Comparison of ENCODE assay signal across 12 mouse cellular contexts in genomic region chr1:54684316-54684715, GRCm38 (mm10).
DNase-seq lines count a peak whose midpoint lies in the region; ATAC-seq and TF ChIP-seq lines count a peak whose summit lies in the region.
"Had no signal": no experiment of that assay in that cellular context is flagged by ENCODE, and none has a peak within 500 bp of the region (broad histone marks: within the 10 kb centered on the region; RNA-seq: fewer than 3 reads in every experiment).

No protein-coding gene starts in this region.

- no peaks in the 10 kb centered on the region for H3K9me3 ChIP-seq in kidney, embryonic 14.5 days (ENCODE audit: control insufficient read depth, low read length)
- H3K9me3 ChIP-seq in lung, embryonic 14.5 days (ENCODE audit: low read depth, low read length): no peaks in the 10 kb centered on the region
- H3K9me3 ChIP-seq: hindbrain, embryonic 12.5 days had no signal

- H3K9ac ChIP-seq in kidney, embryonic 14.5 days (ENCODE audit: low read depth, low read length): no peak overlapping the region
- no peak overlapping the region for H3K9ac ChIP-seq in lung, embryonic 14.5 days
- H3K9ac ChIP-seq: hindbrain, embryonic 12.5 days had no signal

- WGBS in kidney, embryonic 14.5 days: 77% methylated on average over 4 of the region's 4 CpGs
- 72% methylated on average over 4 of the region's 4 CpGs for WGBS in lung, embryonic 14.5 days
- WGBS in lung, adult 2 months: 33% methylated on average over 4 of the region's 4 CpGs

- ATAC-seq in kidney, embryonic 14.5 days (ENCODE audit: low FRiP score, low TSS enrichment): no peak
- peak; percentile 44 for ATAC-seq in lung, embryonic 14.5 days (ENCODE audit: insufficient read depth)
- no peak for ATAC-seq in megakaryocyte progenitor cell, adult 5-6 weeks (replicated peaks; ENCODE audit: poor library complexity)

- DNase-seq in kidney, adult 11 months: peak; percentile 27
- peak; percentile 48 for DNase-seq in lung, embryonic 14.5 days
- no peak for DNase-seq in lung, adult 2 months
- peak; percentile 48 for DNase-seq in heart, postnatal 25 days (ENCODE audit: low spot score)
- no peak for DNase-seq in embryo, embryonic 9.5 days (ENCODE audit: extremely low spot score)
- DNase-seq: cerebellum, postnatal 36 days; kidney, postnatal 4 days; thymus, postnatal 14 days had no signal

- no peaks in the 10 kb centered on the region for H3K4me1 ChIP-seq in kidney, embryonic 14.5 days (ENCODE audit: control insufficient read depth, insufficient read depth, low read length)
- no peaks in the 10 kb centered on the region for H3K4me1 ChIP-seq in lung, embryonic 14.5 days (ENCODE audit: insufficient read depth)
- H3K4me1 ChIP-seq in lung, adult 2 months (ENCODE audit: control insufficient read depth, insufficient read depth, low read length): peaks cover 10% of the 10 kb centered on the region
- H3K4me1 ChIP-seq: hindbrain, embryonic 12.5 days had no signal

- H3K4me2 ChIP-seq in kidney, embryonic 14.5 days (replicated peaks; ENCODE audit: low read depth, low read length): no peak overlapping the region
- no peak overlapping the region for H3K4me2 ChIP-seq in lung, embryonic 14.5 days
- H3K4me2 ChIP-seq: hindbrain, embryonic 12.5 days had no signal

- no peaks in the 10 kb centered on the region for H3K36me3 ChIP-seq in kidney, embryonic 14.5 days (ENCODE audit: control insufficient read depth, insufficient read depth, low read length)
- H3K36me3 ChIP-seq in lung, embryonic 14.5 days (ENCODE audit: insufficient read depth): no peaks in the 10 kb centered on the region
- H3K36me3 ChIP-seq: hindbrain, embryonic 12.5 days had no signal

- TF ChIP-seq CTCF in lung, embryonic 14.5 days (IDR thresholded peaks at IDR 0.05; ENCODE audit: low read depth): no peak
- TF ChIP-seq CTCF in lung, adult 2 months (IDR thresholded peaks at IDR 0.05; ENCODE audit: insufficient read depth, low read length): no peak

- no peak for TF ChIP-seq POLR2A in lung, adult 2 months (IDR thresholded peaks at IDR 0.05; ENCODE audit: borderline replicate concordance, extremely low read depth, low read depth, low read length)

- intact Hi-C loops in heart, postnatal 25 days (cut with DNase I): no loop called here

- no peak overlapping the region for H3K4me3 ChIP-seq in kidney, embryonic 14.5 days (ENCODE audit: low read length)
- no peak overlapping the region for H3K4me3 ChIP-seq in lung, embryonic 14.5 days (ENCODE audit: low read depth, low read length)
- H3K4me3 ChIP-seq in lung, adult 2 months (replicated peaks; ENCODE audit: extremely low read depth, low read depth, low read length): no peak overlapping the region
- H3K4me3 ChIP-seq: hindbrain, embryonic 12.5 days had no signal

- no peaks in the 10 kb centered on the region for H3K27me3 ChIP-seq in kidney, embryonic 14.5 days (ENCODE audit: control insufficient read depth, insufficient read depth, low read length)
- no peaks in the 10 kb centered on the region for H3K27me3 ChIP-seq in lung, embryonic 14.5 days (ENCODE audit: insufficient read depth, low read length)
- H3K27me3 ChIP-seq: hindbrain, embryonic 12.5 days had no signal

- H3K27ac ChIP-seq in kidney, embryonic 14.5 days (ENCODE audit: low read depth, low read length): no peak overlapping the region
- H3K27ac ChIP-seq in lung, embryonic 14.5 days (ENCODE audit: low read depth): no peak overlapping the region
- H3K27ac ChIP-seq: hindbrain, embryonic 12.5 days; macrophage had no signal

Comparison
In these comparisons a context has a peak if more than half of its experiments do, and no peak if none do; other contexts are left out.
1. DNase-seq: peak in kidney, adult 11 months (single experiment), lung, embryonic 14.5 days (single experiment) and heart, postnatal 25 days (single experiment); none in lung, adult 2 months (single experiment) and embryo, embryonic 9.5 days (single experiment).